Mouse (Mus musculus) olfactory bulb, adult 2 months (tissue): Measurements from ENCODE around the gene Olfr1415. TPM values are rescaled to one million over a fixed set of nuclear protein-coding genes. Genes with fewer than 3 reads are reported as not detected.

ENCODE experiments used
- H3K27ac ChIP-seq: fragments of 200-500 bp; 2 replicates; pipeline ENCODE4 v1.5.1; 2012; ENCODE audit warnings: low read depth, low read length; ENCODE audit not compliant: insufficient read depth
- H3K4me1 ChIP-seq: fragments of 200-500 bp; 2 replicates; pipeline ENCODE4 v1.6.1; 2012; ENCODE audit warnings: low read length; ENCODE audit not compliant: control insufficient read depth, insufficient read depth
- H3K4me3 ChIP-seq: fragments of 200-500 bp; 2 replicates; pipeline ENCODE4 v1.5.1; 2012; ENCODE audit warnings: mild to moderate bottlenecking, low read depth, low read length, moderate library complexity; ENCODE audit not compliant: insufficient read depth
- CTCF ChIP-seq: fragments of 200-500 bp; IDR thresholded peaks from 2 replicates; pipeline ENCODE4 v1.5.1; 2012; ENCODE audit warnings: low read depth, mild to moderate bottlenecking, low read length, moderate library complexity; ENCODE audit not compliant: insufficient read depth
- POLR2A ChIP-seq: fragments of 200-500 bp; IDR thresholded peaks from 2 replicates; pipeline ENCODE4 v1.6.1; 2012; ENCODE audit warnings: mild to moderate bottlenecking, low read depth, low read length, moderate library complexity; ENCODE audit not compliant: insufficient read depth
- WGBS: fragments of 180-500 bp; shearing (Covaris S2); methylation state at CpG from one replicate; pipeline ENCODE4 v1.1.7; 2018; 5-methylcytosine and 5-hydroxymethylcytosine counted together
- polyA plus RNA-seq: library from polyadenylated mRNA; stranded (reverse); fragments of >200 nt; gene quantifications from 2 replicates; pipeline ENCODE4 v1.2.4, GENCODE M21; 2012; ENCODE audit warnings: low replicate concordance; ENCODE audit not compliant: missing spikeins, insufficient read depth, insufficient read length

Gene Olfr1415
- polyA plus RNA-seq, 1 experiment = not detected

DNA sequence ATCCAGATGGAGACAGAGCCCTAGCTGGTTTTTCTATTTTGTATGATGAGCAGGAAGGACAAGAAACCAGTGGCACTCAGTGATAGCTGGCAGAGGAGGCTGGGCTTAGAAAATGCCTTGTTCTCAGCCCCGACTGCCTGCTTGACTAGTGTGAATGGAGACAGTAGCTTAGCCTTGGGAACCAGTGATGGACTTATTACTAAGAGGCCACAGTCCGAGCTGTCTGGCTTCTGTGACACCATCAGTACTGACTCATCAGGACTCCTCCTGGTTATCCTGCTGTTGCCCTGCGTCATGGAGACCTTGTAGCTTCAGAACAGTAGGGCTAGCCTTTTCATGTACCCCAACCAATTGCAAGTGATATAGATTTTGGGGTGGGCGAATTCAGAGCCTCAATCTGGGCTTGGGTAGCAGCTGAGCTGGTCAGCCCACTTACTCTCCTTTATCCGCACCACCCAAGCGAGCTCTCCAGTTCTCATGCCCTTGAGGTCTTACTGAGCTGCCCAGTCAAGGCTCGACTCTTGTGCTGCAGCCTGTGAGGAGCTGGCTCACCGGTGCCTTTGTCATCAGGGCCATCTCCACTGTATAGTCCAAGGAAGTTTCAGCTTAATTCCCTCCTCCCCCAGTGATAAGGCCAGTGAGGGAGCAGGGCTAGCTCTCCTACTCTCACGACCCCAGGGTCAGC is 55.7 kb downstream of the Olfr1415 start:
- Histone ChIP-seq H3K27ac (no peak overlapping the region; the same call in 1 of the 2 replicates), H3K4me3 (no peak overlapping the region), H3K4me1 (peaks cover 37% of the 10 kb centered on the region)
- TF ChIP-seq CTCF (no peak), POLR2A (no peak)
- WGBS = 82% methylated on average over 9 of the region's 9 CpGs

Other genes starting within 250 kb of the Olfr1415 start
- gene Ndufa10, start 22.2 kb downstream of the Olfr1415 start, polyA plus RNA-seq = 207 TPM in 1 of 2 replicates, not detected in the other
- gene Olfr1416, start 11.0 kb downstream of the Olfr1415 start, polyA plus RNA-seq = not detected in 2 replicates
- not detected in 2 replicates for gene Olfr1414, start 22.6 kb upstream of the Olfr1415 start, polyA plus RNA-seq
- gene Olfr1413, start 75.2 kb upstream of the Olfr1415 start, polyA plus RNA-seq = not detected in 2 replicates
- gene Olfr1412, start 89.7 kb upstream of the Olfr1415 start, polyA plus RNA-seq = not detected in 2 replicates
- not detected in 2 replicates for gene Olfr1411, start 98.3 kb upstream of the Olfr1415 start, polyA plus RNA-seq
- gene Olfr1410, start 109.7 kb upstream of the Olfr1415 start, polyA plus RNA-seq = not detected in 2 replicates
- not detected in 2 replicates for gene Olfr12, start 121.7 kb upstream of the Olfr1415 start, polyA plus RNA-seq
- not detected in 2 replicates for gene Cops9, start 145.9 kb upstream of the Olfr1415 start, polyA plus RNA-seq
- gene Otos, start 152.7 kb upstream of the Olfr1415 start, polyA plus RNA-seq = not detected in 2 replicates